Mouse (Mus musculus) MEL (cell line): ENCODE measurements at regions not wholly inside any gene's neighbourhood (a gene's known extent, or its start where the extent isn't known, plus 50 kb on each side); places are given as distances from the start of the nearest gene placed in this dataset.

Experiments
- DNase-seq: peaks from one replicate; pipeline ENCODE4 v3.0.0; 2011; ENCODE audit warnings: low read depth, low spot score
- H3K27ac ChIP-seq: 2 replicates; pipeline ENCODE4 v1.5.1; 2012; ENCODE audit warnings: low read depth, mild to moderate bottlenecking, control low read depth, low read length, moderate library complexity; ENCODE audit not compliant: control insufficient read depth
- H3K27me3 ChIP-seq, 2 experiments: fragments of 150-350 bp in 1 of 2; sonication (generic) in 1 of 2; 2 replicates each; pipeline ENCODE4 v1.6.1; 2012; ENCODE audit warnings: low read length in 2 of 2, mild to moderate bottlenecking in 2 of 2, improper control_type of control experiment in 1 of 2, moderate library complexity in 1 of 2; ENCODE audit not compliant: insufficient read depth in 2 of 2, control insufficient read depth in 1 of 2
- H3K36me3 ChIP-seq, 2 experiments: 2 replicates each; pipeline ENCODE4 v1.6.1; 2012 to 2014; ENCODE audit warnings: low read length in 2 of 2, improper control_type of control experiment in 1 of 2, inconsistent platforms in 1 of 2, mild to moderate bottlenecking in 1 of 2; ENCODE audit not compliant: insufficient read depth in 2 of 2, control insufficient read depth in 1 of 2
- H3K4me1 ChIP-seq, 2 experiments: fragments of 150-350 bp in 1 of 2; sonication (generic) in 1 of 2; 2 replicates each; pipeline ENCODE4 v1.6.1; 2012; ENCODE audit warnings: low read length in 2 of 2, improper control_type of control experiment in 1 of 2, mild to moderate bottlenecking in 1 of 2; ENCODE audit not compliant: insufficient read depth in 2 of 2, control insufficient read depth in 1 of 2
- H3K4me3 ChIP-seq, 2 experiments: fragments of 150-350 bp in 1 of 2; sonication (generic) in 1 of 2; 2 replicates each; pipeline ENCODE4 v1.5.1; 2012; ENCODE audit warnings: low read depth in 2 of 2, low read length in 2 of 2, mild to moderate bottlenecking in 2 of 2, moderate library complexity in 2 of 2, control low read depth in 1 of 2, improper control_type of control experiment in 1 of 2; ENCODE audit not compliant: control insufficient read depth in 1 of 2, insufficient read depth in 1 of 2
- H3K79me2 ChIP-seq: 2 replicates; pipeline ENCODE4 v1.6.1; 2012; ENCODE audit warnings: mild to moderate bottlenecking, low read length, moderate library complexity; ENCODE audit not compliant: control insufficient read depth, poor library complexity, insufficient read depth
- H3K9ac ChIP-seq: 2 replicates; pipeline ENCODE4 v1.6.1; 2012; ENCODE audit warnings: low read depth, mild to moderate bottlenecking, control low read depth, low read length, moderate library complexity; ENCODE audit not compliant: control insufficient read depth, poor library complexity, severe bottlenecking
- H3K9me3 ChIP-seq: fragments of 150-350 bp; sonication (generic); replicated peaks from 2 replicates; pipeline ENCODE4 v1.6.1; 2012; ENCODE audit warnings: mild to moderate bottlenecking, low read length, improper control_type of control experiment, moderate library complexity; ENCODE audit not compliant: insufficient read depth
- ETS1 ChIP-seq: IDR thresholded peaks from 2 replicates; pipeline ENCODE4 v1.6.1; 2012; ENCODE audit warnings: low read depth, mild to moderate bottlenecking, inconsistent platforms, low read length, improper control_type of control experiment, moderate library complexity
- MEF2A ChIP-seq: IDR thresholded peaks from 2 replicates; pipeline ENCODE4 v1.6.1; 2014; ENCODE audit warnings: low read depth, mild to moderate bottlenecking, inconsistent platforms, low read length, improper control_type of control experiment; ENCODE audit not compliant: poor library complexity, insufficient replicate concordance, severe bottlenecking; ENCODE audit errors: extremely low read depth
- MYC ChIP-seq: IDR thresholded peaks from 2 replicates; pipeline ENCODE4 v1.6.1; 2011; ENCODE audit warnings: low read depth, mild to moderate bottlenecking, low read length, improper control_type of control experiment, moderate library complexity
- NELFE ChIP-seq: IDR thresholded peaks from 2 replicates; pipeline ENCODE4 v1.6.1; 2011; ENCODE audit warnings: low read depth, low read length, improper control_type of control experiment
- NRF1 ChIP-seq: IDR thresholded peaks from 2 replicates; pipeline ENCODE4 v1.6.1; 2014; ENCODE audit warnings: low read depth, mild to moderate bottlenecking, inconsistent platforms, low read length, improper control_type of control experiment, moderate library complexity; ENCODE audit not compliant: poor library complexity, insufficient read depth, severe bottlenecking
- POLR2A ChIP-seq, 2 experiments: IDR thresholded peaks; 2 replicates each; pipeline ENCODE4 v1.6.1; 2011 to 2012; ENCODE audit warnings: low read length in 2 of 2, mild to moderate bottlenecking in 2 of 2, control low read depth in 1 of 2, improper control_type of control experiment in 1 of 2, low read depth in 1 of 2, moderate library complexity in 1 of 2; ENCODE audit not compliant: control insufficient read depth in 1 of 2, insufficient read depth in 1 of 2, poor library complexity in 1 of 2
- RAD21 ChIP-seq: IDR thresholded peaks from 2 replicates; pipeline ENCODE4 v1.6.1; 2011; ENCODE audit warnings: mild to moderate bottlenecking, low read depth, low read length, improper control_type of control experiment
- TBP ChIP-seq: IDR thresholded peaks from 2 replicates; pipeline ENCODE4 v1.8.0; 2011; ENCODE audit warnings: low read depth, low read length, improper control_type of control experiment
- ZC3H11A ChIP-seq: IDR thresholded peaks from 2 replicates; pipeline ENCODE4 v1.6.1; 2012; ENCODE audit warnings: low read depth, mild to moderate bottlenecking, inconsistent platforms, low read length, improper control_type of control experiment

- Histone ChIP-seq H3K79me2 (no peaks in the 10 kb centered on the region), H3K27me3 (no peaks in the 10 kb centered on the region), H3K9ac (no peak overlapping the region), H3K9me3 (no peaks in the 10 kb centered on the region), H3K27ac (no peak overlapping the region), H3K4me1 (no peaks in the 10 kb centered on the region), H3K36me3 (no peaks in the 10 kb centered on the region), H3K4me3 (no peak overlapping the region)
- DNase-seq: no peak
- TF ChIP-seq MEF2A: no peak
Measured at GRCm38 (mm10) chr9:116291624-116292023, 116.5 kb upstream of the Tgfbr2 start.

- Histone ChIP-seq H3K4me1 (no peaks in the 10 kb centered on the region), H3K4me3 (no peak overlapping the region), H3K36me3 (no peaks in the 10 kb centered on the region), H3K79me2 (no peaks in the 10 kb centered on the region), H3K27me3 (no peaks in the 10 kb centered on the region), H3K9ac (no peak overlapping the region), H3K27ac (no peak overlapping the region), H3K9me3 (no peaks in the 10 kb centered on the region)
- no peak for TF ChIP-seq RAD21
- no peak for TF ChIP-seq POLR2A (IDR thresholded peaks at IDR 0.05; ENCODE audit: control insufficient read depth in 1 of 2, insufficient read depth in 1 of 2, low read depth in 1 of 2, low read length in 2 of 2, poor library complexity in 1 of 2)
- no peak for DNase-seq
Measured at GRCm38 (mm10) chr9:116290896-116291295, 115.7 kb upstream of the Tgfbr2 start.

- H3K4me1 ChIP-seq: no peaks in the 10 kb centered on the region
- H3K27me3 ChIP-seq: no peaks in the 10 kb centered on the region
- H3K9me3 ChIP-seq: no peaks in the 10 kb centered on the region
- H3K9ac ChIP-seq: no peak overlapping the region
- no peak for TF ChIP-seq MYC
- TF ChIP-seq ETS1: no peak
- no peak for TF ChIP-seq NRF1
- TF ChIP-seq NELFE: no peak
- TF ChIP-seq ZC3H11A: no peak
- no peak for TF ChIP-seq TBP
- no peaks in the 10 kb centered on the region for H3K36me3 ChIP-seq
- H3K79me2 ChIP-seq: no peaks in the 10 kb centered on the region
- H3K27ac ChIP-seq: no peak overlapping the region
- no peak for DNase-seq
- H3K4me3 ChIP-seq: no peak overlapping the region
Measured at GRCm38 (mm10) chr9:116285691-116286431, 110.7 kb upstream of the Tgfbr2 start.
